Mouse (Mus musculus) right cerebral cortex, postnatal 36 days (tissue): ENCODE data around the gene Borcs7.

ENCODE experiments used
- DNase-seq, 2 experiments: peaks; one replicate each; pipeline ENCODE4 v3.0.0; 2022; ENCODE audit warnings: low spot score in 2 of 2, mixed read lengths in 1 of 2

The Borcs7 gene

DNA sequence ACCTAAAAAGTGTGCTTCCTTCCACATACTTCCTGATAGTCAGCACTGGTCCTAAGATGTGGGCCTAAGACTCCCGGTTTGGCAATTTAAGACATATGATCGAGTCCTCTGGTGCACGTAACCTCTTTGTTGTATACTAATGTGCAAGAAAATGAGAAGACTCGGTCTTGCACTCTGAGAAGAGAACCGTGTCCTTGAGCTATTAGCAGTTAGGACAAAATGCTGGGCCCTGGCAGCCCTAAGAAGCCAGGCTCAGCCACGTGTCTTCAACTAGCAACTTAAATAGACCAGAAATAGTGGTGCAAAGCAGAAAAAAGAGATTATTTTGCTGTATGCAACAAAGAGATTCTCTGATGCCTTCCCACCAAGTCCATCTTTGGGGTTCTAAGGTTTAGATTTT, 26.9 kb upstream of the Borcs7 start:
- no peak for DNase-seq

GRCm38 (mm10) chr19:46665474-46665873, 24.2 kb upstream of the Borcs7 start:
- DNase-seq: peak; percentile 35 to 39

GRCm38 (mm10) chr19:46667300-46667699, 22.4 kb upstream of the Borcs7 start:
- no peak for DNase-seq

GRCm38 (mm10) chr19:46668263-46668662, 21.4 kb upstream of the Borcs7 start:
- no peak for DNase-seq

DNA sequence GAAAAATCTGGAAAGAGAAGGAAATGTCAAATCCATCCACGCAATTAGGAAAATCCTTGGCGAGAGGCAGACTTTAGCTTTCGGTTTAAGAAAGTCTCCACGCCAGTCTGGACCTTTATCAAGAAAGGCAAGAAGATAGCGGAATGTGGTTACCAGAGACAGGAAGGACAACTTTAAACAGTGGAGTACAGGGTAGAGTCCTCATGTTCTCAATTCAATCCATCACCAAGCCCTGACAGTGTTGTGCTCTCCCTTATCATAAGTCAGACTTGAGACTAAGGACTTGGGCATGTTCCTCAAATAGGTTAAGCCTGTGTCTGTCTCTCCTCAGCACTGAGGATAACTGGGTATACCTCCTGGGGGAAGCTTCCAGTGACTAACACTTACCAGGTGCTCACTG, 19.9 kb upstream of the Borcs7 start:
- DNase-seq: no peak

GRCm38 (mm10) chr19:46670691-46671090, 19.0 kb upstream of the Borcs7 start:
- DNase-seq: no peak

DNA sequence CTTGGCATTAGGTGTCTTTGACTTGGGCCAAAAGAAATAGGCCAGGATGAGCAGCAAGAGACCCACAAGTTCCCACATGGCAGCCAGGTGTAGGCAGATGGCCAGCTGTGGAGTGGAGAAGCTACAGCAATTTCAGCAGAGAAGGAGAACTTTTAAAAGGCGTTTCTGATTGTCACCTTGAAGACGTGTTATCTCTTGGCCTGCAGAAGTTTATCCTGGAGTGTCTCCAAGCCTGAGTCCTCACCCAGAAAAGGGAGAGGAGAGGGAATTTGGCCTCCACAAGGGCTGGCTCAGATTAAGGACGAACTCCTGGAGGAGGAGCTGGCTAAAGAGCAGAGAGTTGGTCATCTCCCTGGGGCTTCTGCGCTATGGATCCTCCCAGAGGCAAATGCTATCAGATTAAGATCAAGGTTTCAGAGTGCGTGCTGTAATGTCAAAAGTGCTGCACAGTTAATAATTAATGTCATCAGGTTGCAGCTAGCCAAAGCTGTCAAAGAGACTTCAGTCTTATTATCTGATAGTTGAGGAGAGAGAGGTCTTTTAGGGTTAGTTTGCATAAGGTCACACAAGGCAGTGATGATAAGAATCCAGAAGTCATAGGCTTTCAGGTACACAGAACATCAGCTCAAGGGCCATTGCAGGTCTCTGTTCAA, 16.8 kb upstream of the Borcs7 start, which contains the start of gene Cyp17a1:
Gene Cyp17a1, minus strand, starts transcription at position 407 of the 653 bp plus-strand sequence.
- no peak for DNase-seq

GRCm38 (mm10) chr19:46675641-46676040, 14.1 kb upstream of the Borcs7 start:
- no peak for DNase-seq

DNA sequence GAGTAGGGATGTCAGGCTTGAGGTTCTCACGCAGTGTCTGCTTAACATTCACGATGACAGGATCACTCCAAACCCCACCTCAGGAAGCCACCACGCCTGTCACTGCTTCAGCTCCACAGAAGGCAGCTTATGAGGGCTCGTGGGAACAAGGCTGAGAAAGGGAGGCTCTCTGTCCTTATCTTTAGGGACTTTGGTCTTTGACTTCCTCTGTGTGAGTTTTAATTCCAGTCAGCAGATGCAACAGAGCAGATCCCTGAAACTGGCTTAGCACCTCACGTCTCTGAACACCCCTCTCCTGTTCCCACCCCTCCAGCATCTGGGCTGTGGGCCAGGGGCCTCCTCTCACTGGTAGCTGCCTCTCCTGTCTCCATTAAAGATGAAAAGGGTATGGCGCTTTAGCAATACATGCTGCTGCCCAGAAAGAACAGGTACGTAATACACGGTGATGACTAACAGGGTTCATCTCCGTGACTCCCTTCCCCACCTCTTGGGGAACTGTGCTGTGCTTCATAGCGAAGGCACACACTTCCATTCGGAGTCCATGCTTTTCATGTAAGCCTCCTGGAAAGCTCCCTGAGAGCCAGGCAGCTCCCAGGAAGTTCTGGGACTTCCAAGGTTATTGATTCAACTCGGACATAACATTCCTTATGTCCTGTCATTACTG, 9.9 kb upstream of the Borcs7 start:
- DNase-seq: no peak

DNA sequence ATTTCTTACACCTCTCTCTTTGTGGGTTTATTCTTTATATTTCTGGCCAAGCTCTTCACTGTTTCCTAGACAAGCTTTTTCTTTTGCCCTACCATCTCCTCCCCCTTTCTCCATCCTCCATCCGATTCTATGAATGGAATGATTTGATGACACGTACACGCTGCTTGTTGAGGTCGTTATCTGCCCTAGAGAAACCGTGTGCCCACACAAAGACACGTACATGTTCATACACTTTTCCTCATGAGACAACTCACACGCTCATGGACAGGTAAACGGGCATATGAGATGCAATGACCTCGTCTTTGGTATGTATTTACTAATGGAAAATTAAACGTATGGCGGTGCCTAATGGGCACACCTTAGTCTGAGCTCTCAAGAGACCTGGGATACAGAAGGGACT, 681 bp downstream of the Borcs7 start:
- DNase-seq: no peak

GRCm38 (mm10) chr19:46691078-46691477, 1.4 kb downstream of the Borcs7 start:
- DNase-seq: no peak

- DNase-seq: no peak
These were observed 3.4 kb downstream of the Borcs7 start for GRCm38 (mm10) chr19:46693146-46693545.

GRCm38 (mm10) chr19:46696482-46696881, 6.8 kb downstream of the Borcs7 start:
- no peak for DNase-seq

GRCm38 (mm10) chr19:46696943-46697342, 7.2 kb downstream of the Borcs7 start:
- DNase-seq: no peak

DNA sequence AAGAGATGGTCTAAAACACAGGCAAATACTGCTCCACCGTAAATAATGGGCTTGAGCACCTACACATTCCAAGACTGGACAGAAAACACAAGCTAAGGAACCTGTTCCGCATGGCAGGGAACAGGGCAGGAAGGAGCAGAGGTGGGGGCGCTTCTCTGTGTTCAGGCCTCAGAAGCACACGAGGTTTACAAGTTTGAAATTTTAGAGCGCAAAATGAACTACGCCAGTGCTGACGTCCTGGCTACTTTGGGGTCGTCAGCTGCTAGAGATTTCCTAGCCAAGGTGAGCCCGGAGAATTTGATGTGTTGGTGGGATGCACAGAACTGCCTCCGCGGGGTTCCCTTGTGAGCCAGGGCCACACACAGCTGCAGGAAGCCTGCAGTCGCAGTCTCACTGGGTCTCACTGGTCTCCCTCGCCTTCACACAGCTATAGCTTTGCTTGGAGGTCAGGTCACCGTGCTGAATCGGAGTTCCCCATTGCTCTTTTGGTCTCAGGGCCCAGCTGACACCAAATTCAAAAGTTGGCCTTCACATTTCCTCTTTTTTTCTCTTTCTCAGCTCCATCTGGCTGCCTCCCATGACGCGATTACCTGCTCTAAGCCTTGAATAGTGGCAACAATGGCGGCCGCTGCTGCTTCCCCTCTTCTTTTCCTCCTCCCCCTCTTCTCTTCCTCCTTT, 8.3 kb downstream of the Borcs7 start:
- DNase-seq: no peak

- DNase-seq: peak in 1 of 2 experiments; percentile 15
These were observed 9.3 kb downstream of the Borcs7 start for GRCm38 (mm10) chr19:46699011-46699481.

GRCm38 (mm10) chr19:46701156-46701555, 11.4 kb downstream of the Borcs7 start:
- DNase-seq: no peak

GRCm38 (mm10) chr19:46705779-46706495, 16.2 kb downstream of the Borcs7 start:
- DNase-seq: no peak

GRCm38 (mm10) chr19:46706540-46707295, 17.0 kb downstream of the Borcs7 start:
- DNase-seq: no peak

DNA sequence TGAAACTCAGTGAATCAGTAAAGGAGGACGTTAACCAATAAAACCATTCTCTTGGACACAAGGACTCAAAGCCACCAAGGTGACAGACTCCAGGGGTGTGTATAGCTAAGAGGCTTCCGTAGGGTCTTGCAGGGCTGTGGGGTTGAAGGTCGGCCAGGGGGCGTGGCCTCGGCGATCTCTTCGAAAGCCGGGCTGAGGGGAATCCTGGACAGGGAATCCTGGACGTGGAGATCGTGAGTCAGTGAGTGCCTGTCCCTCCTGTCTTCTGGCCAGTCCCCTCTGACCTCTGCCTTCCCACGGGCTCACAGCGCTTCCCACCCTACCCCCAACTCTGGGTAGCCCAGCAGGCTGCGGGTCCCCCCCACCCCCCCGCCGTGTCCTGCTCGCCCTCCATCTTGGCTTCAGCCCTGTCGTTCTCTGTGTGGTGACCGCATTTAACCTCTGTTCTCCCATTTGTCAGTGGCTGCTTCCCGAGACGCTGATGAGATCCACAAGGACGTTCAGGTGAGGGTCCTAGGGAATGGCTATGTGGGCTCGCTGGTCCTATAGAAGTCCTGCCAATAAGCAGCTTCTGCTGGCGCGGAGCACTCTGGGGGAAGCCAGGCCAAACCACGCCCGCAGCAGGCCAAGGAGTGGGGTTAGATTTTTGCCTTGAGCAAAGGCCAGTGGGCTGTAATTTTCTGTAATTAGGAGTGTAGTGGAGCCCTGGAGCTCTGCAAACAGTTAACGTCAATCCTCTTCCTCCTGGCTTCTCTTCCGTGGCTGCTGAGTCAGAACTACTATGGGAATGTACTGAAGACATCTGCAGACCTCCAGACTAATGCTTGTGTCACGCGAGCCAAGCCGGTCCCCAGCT, 17.8 kb downstream of the Borcs7 start, which contains the start of gene As3mt:
Gene As3mt, plus strand, starts transcription at position 163 of the 856 bp plus-strand sequence.
- DNase-seq: peak in 1 of 2 experiments; percentile 16
